Mouse (Mus musculus) urinary bladder, postnatal 25 days (tissue): ENCODE results near the gene Vav2.

Source experiments
- DNase-seq: peaks from one replicate; pipeline ENCODE4 v3.0.0; 2022; ENCODE audit warnings: low spot score

The Vav2 gene

GRCm38 (mm10) chr2:27426855-27427457 lies at the start of gene Vav2:
Vav2 (minus strand) TSS chr2:27427033.
- peak; percentile 84 for DNase-seq

GRCm38 (mm10) chr2:27475495-27476302 lies 48.9 kb upstream of the Vav2 start:
- peak; percentile 81 for DNase-seq

- DNase-seq: peak; percentile 41
Measured at GRCm38 (mm10) chr2:27474621-27475484, 48.0 kb upstream of the Vav2 start.

GRCm38 (mm10) chr2:27473911-27474310 lies 47.1 kb upstream of the Vav2 start:
- no peak for DNase-seq

- no peak for DNase-seq
Measured at GRCm38 (mm10) chr2:27473061-27473765, 46.4 kb upstream of the Vav2 start.

GRCm38 (mm10) chr2:27471170-27471584 lies 44.3 kb upstream of the Vav2 start:
- no peak for DNase-seq

GRCm38 (mm10) chr2:27470535-27470934 lies 43.7 kb upstream of the Vav2 start:
- no peak for DNase-seq

- DNase-seq: no peak
Measured at GRCm38 (mm10) chr2:27469991-27470355, 43.1 kb upstream of the Vav2 start.

GRCm38 (mm10) chr2:27469292-27469990 lies 42.6 kb upstream of the Vav2 start:
- DNase-seq: no peak

- DNase-seq: no peak
Measured at GRCm38 (mm10) chr2:27462901-27463300, 36.1 kb upstream of the Vav2 start.

GRCm38 (mm10) chr2:27461881-27462660 lies 35.2 kb upstream of the Vav2 start:
- DNase-seq: no peak

GRCm38 (mm10) chr2:27460651-27461050 lies 33.8 kb upstream of the Vav2 start:
- no peak for DNase-seq

- no peak for DNase-seq
Measured at GRCm38 (mm10) chr2:27460163-27460562, 33.3 kb upstream of the Vav2 start.

GRCm38 (mm10) chr2:27459735-27460134 lies 32.9 kb upstream of the Vav2 start:
- DNase-seq: no peak

- DNase-seq: no peak
Measured at GRCm38 (mm10) chr2:27450226-27450625, 23.4 kb upstream of the Vav2 start.

- no peak for DNase-seq
Measured at GRCm38 (mm10) chr2:27447782-27448181, 20.9 kb upstream of the Vav2 start.

GRCm38 (mm10) chr2:27446812-27447211 lies 20.0 kb upstream of the Vav2 start:
- DNase-seq: no peak

- DNase-seq: no peak
Measured at GRCm38 (mm10) chr2:27445910-27446309, 19.1 kb upstream of the Vav2 start.

GRCm38 (mm10) chr2:27443450-27443708 lies 16.5 kb upstream of the Vav2 start:
- DNase-seq: no peak

GRCm38 (mm10) chr2:27442708-27443449 lies 16.0 kb upstream of the Vav2 start:
- DNase-seq: no peak
